Mouse (Mus musculus) intestine, embryonic 15.5 days (tissue): ENCODE data around the gene Epha10. TPM values are rescaled to one million over a fixed set of nuclear protein-coding genes. Genes with fewer than 3 reads are reported as not detected.
A peak's percentile ranks its signal among the peaks of the same experiment; 100 is the strongest.
"Not testable (repeated sequence)": the region's sequence is repeated elsewhere in the genome, so short reads cannot be mapped to it uniquely, and the experiment has no call there.

ENCODE experiments used
- ATAC-seq: fragments of 200-750 bp; cut with Nextera tagmentation; 2 replicates; pipeline ENCODE4 v1.8.0; 2017; ENCODE audit warnings: moderate TSS enrichment, moderate library complexity
- H3K27ac ChIP-seq: fragments of 300-500 bp; sonication (generic); 2 replicates; pipeline ENCODE4 v1.5.1; 2015; ENCODE audit warnings: mild to moderate bottlenecking, inconsistent platforms
- H3K27me3 ChIP-seq: fragments of 300-500 bp; sonication (generic); replicated peaks from 2 replicates; pipeline ENCODE4 v1.6.1; 2015; ENCODE audit warnings: inconsistent platforms
- H3K36me3 ChIP-seq: fragments of 300-500 bp; sonication (generic); 2 replicates; pipeline ENCODE4 v1.6.1; 2015; ENCODE audit warnings: inconsistent platforms
- H3K4me1 ChIP-seq: fragments of 300-500 bp; sonication (generic); replicated peaks from 2 replicates; pipeline ENCODE4 v1.6.1; 2015; ENCODE audit warnings: inconsistent platforms
- H3K4me2 ChIP-seq: fragments of 300-500 bp; sonication (generic); replicated peaks from 2 replicates; pipeline ENCODE4 v1.6.1; 2015; ENCODE audit warnings: mild to moderate bottlenecking, inconsistent platforms
- H3K4me3 ChIP-seq: fragments of 300-500 bp; sonication (generic); replicated peaks from 2 replicates; pipeline ENCODE4 v1.5.1; 2015; ENCODE audit warnings: inconsistent platforms
- H3K9ac ChIP-seq: fragments of 300-500 bp; sonication (generic); 2 replicates; pipeline ENCODE4 v1.6.1; 2015; ENCODE audit warnings: inconsistent platforms
- H3K9me3 ChIP-seq: fragments of 300-500 bp; sonication (generic); 2 replicates; pipeline ENCODE4 v1.6.1; 2016; ENCODE audit warnings: inconsistent platforms
- WGBS: fragments of 180-500 bp; shearing (Covaris S2); methylation state at CpG from one replicate; pipeline ENCODE4 v1.1.7; 2015; 5-methylcytosine and 5-hydroxymethylcytosine counted together
- polyA plus RNA-seq: library from polyadenylated mRNA; unstranded; fragments of >200 nt; fragmentation: Nextera tagmentation; extraction: Ambion mirVana; gene quantifications from 2 replicates; pipeline ENCODE4 v1.2.1, GENCODE M21; 2015

The Epha10 gene
- polyA plus RNA-seq, 1 experiment from 2014 or later: 0.31 TPM

GRCm38 (mm10) chr4:124899906-124900305, 19.2 kb downstream of the Epha10 start:
- H3K9me3 ChIP-seq: no peaks in the 10 kb centered on the region
- no peak overlapping the region for H3K9ac ChIP-seq
- H3K4me3 ChIP-seq: no peak overlapping the region
- H3K27ac ChIP-seq: no peak overlapping the region
- H3K4me1 ChIP-seq: peaks cover 6% of the 10 kb centered on the region
- peaks cover 31% of the 10 kb centered on the region for H3K27me3 ChIP-seq
- WGBS: 61% methylated on average over 5 of the region's 5 CpGs
- no peak overlapping the region for H3K4me2 ChIP-seq
- H3K36me3 ChIP-seq: no peaks in the 10 kb centered on the region
- ATAC-seq: no peak

GRCm38 (mm10) chr4:124905417-124905816, 24.7 kb downstream of the Epha10 start:
- no peak overlapping the region for H3K9ac ChIP-seq
- H3K27ac ChIP-seq: no peak overlapping the region
- H3K9me3 ChIP-seq: no peaks in the 10 kb centered on the region
- 61% methylated on average over 4 of the region's 4 CpGs for WGBS
- H3K27me3 ChIP-seq: peaks cover 4% of the 10 kb centered on the region; the same call in 1 of the 2 replicates
- H3K4me3 ChIP-seq: no peak overlapping the region
- ATAC-seq: no peak
- H3K4me2 ChIP-seq: no peak overlapping the region
- H3K36me3 ChIP-seq: no peaks in the 10 kb centered on the region
- H3K4me1 ChIP-seq: 0 out of 2 replicates have a peak, but pooled peaks cover 3% of the 10 kb centered on the region

DNA sequence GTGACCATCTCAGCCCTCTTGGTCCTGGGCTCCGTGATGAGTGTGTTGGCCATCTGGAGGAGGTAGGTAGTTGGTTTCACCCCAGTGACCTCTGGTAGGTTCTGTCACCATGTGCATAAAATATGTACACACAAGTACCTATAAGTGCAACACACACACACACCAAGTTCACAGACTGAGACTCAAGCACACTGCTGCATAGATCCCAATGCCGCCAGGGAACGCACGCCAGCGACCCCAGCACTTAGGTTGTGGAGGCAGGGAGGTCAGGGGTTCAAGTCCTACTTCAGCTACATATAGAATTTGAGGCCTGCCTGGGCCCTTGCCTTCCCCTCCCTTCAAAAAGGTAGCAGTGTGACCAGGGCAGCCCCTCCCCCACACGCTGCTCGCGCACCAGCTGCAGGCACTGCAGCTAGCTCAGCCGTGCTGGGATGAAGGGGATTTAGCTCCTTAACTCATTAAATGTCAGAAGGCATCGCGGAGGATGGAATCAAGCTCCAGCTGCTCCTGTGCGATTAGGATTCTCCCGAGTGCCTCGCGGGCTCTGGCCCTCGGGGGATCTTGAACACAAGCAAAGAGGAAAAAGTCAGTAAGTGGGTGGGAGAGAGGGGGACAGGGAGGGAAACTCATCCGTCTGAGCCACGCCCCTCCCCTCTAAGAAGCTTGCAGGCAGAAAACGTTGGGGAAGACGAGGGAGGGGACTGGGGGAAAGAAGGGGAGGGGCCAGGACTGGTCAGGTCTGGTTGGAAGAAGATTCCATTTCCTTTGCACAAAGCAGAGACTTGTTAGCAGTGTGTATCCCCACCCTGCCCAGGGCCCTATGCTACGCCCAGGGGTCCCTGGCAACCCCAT, 25.5 kb downstream of the Epha10 start:
- Histone ChIP-seq H3K4me2 (peak overlapping the region; percentile 51), H3K4me3 (peak overlapping the region; percentile 2; the same call in 1 of the 2 replicates), H3K9me3 (no peaks in the 10 kb centered on the region), H3K9ac (no peak overlapping the region), H3K27ac (peak overlapping the region; percentile 42), H3K27me3 (peaks cover 4% of the 10 kb centered on the region; the same call in 1 of the 2 replicates), H3K36me3 (no peaks in the 10 kb centered on the region), H3K4me1 (0 out of 2 replicates have a peak, but pooled peaks cover 3% of the 10 kb centered on the region)
- ATAC-seq: peak; percentile 81
- 8% methylated on average over 21 of the region's 21 CpGs for WGBS

DNA sequence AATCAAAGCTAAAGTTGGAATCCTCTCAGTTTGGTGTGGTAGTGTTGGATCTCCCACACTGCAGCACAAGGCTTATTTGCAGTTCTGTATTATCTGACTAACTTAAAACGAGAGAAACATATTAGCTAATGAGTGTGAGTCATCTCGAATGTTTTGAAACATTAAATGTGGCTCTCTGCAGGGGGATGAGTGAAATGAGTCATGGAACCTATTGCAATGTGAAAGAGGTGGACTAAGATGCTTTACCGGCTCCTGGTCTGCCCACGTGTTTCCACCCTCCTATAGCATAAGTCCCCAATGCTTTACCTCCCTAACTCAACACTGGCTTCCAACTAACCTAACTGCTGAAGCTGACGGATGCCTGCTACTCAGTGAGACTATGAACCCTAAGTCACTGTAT, 47.4 kb downstream of the Epha10 start:
- H3K9ac ChIP-seq: no peak overlapping the region
- no peak overlapping the region for H3K4me2 ChIP-seq
- no peak overlapping the region for H3K27ac ChIP-seq
- 93% methylated on average over 5 of the region's 5 CpGs for WGBS
- H3K9me3 ChIP-seq: no peaks in the 10 kb centered on the region
- H3K4me3 ChIP-seq: no peak overlapping the region
- H3K27me3 ChIP-seq: no peaks in the 10 kb centered on the region
- H3K4me1 ChIP-seq: no peaks in the 10 kb centered on the region
- ATAC-seq: no peak
- peaks cover 46% of the 10 kb centered on the region for H3K36me3 ChIP-seq

DNA sequence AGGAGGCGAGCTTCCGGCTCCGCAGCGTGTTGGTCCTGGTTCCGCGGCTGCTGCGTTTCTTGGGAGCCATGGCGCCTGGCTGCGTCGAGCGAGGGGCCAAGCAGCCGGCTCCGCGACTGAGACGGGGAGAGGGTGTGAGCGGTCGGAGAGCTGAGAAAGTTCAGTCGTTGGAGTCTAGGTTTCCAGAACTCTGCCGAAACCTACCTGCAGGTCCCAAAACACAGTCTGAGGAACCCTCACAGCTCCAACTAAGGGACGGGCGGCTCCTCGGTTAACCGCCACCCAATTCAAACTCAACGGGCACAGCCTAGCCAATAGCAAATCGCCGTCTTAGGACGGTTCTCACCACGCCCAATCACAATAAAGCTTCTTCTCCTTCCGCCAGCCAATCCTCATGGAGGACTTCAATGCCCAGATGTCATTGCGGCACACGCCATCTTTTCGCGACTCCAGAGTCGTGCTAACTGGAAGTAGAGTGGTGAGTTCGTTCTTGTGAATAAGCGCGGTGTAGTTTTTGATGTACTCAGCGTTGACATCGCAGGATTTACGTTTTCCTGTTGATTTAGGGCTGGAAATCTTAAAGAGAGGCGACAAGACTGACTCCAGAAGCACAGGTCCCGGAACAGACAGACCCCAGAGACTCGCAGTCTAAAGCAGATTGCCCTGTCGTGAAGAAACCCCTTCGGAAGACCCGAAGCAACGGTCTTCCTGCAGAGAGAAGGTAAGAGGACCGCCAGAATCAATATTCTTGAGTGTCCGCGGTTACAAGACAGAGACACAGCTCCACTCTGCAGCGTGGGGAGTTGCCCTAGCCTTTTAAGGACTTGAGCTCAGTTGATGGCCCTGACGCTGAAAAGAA, 56.1 kb downstream of the Epha10 start, which contains the start of gene 9930104L06Rik:
Gene 9930104L06Rik (plus strand): TSS at position 436 of the 859 bp plus-strand sequence.
- H3K4me1 ChIP-seq: peaks cover 12% of the 10 kb centered on the region
- no peaks in the 10 kb centered on the region for H3K27me3 ChIP-seq
- H3K9ac ChIP-seq: peak within 1 kb of the TSS; percentile 74
- peak; percentile 100 for ATAC-seq
- peak within 1 kb of the TSS; percentile 81 for H3K4me2 ChIP-seq
- H3K27ac ChIP-seq: peak within 1 kb of the TSS; percentile 64; the same call in 1 of the 2 replicates
- no peaks in the 10 kb centered on the region for H3K9me3 ChIP-seq
- under 1% methylated on average over 52 of the region's 52 CpGs for WGBS
- H3K4me3 ChIP-seq: peak within 1 kb of the TSS; percentile 69
- peaks cover 3% of the 10 kb centered on the region; the same call in 1 of the 2 replicates for H3K36me3 ChIP-seq

GRCm38 (mm10) chr4:124939211-124939610, 58.5 kb downstream of the Epha10 start, which contains the start of gene Cdca8:
Gene Cdca8 (minus strand): TSS chr4:124939311.
- WGBS: 90% methylated on average over 4 of the region's 4 CpGs
- H3K27me3 ChIP-seq, H3K4me2 ChIP-seq, H3K4me3 ChIP-seq, H3K9ac ChIP-seq, H3K9me3 ChIP-seq, ATAC-seq, H3K36me3 ChIP-seq, H3K27ac ChIP-seq: not testable (repeated sequence)
- peaks cover 12% of the 10 kb centered on the region for H3K4me1 ChIP-seq

DNA sequence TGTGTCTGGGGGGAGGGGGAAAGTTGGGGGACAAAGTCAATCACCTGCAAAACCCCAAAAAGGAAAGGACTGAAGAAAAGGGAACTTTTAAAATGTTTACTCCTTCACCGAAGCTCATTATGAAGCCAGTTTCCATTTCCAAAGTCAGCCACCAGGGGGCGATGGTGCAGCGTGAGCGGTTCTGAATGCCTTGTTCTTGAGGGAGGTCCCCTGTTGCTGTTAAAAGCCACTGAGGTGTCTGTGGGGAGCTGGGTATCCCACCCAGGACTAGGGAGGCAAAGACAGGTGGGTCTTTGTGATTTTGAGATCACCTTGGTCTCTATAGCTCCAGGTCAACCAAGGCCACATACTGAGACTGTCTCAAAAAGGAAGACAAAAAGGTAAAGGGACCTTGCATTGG, 62.3 kb downstream of the Epha10 start:
- no peaks in the 10 kb centered on the region for H3K4me1 ChIP-seq
- H3K9me3 ChIP-seq: no peaks in the 10 kb centered on the region
- no peak overlapping the region for H3K9ac ChIP-seq
- no peaks in the 10 kb centered on the region for H3K27me3 ChIP-seq
- no peak overlapping the region for H3K27ac ChIP-seq
- WGBS: 6% methylated on average over 4 of the region's 4 CpGs
- H3K36me3 ChIP-seq: peaks cover 3% of the 10 kb centered on the region; the same call in 1 of the 2 replicates
- no peak overlapping the region for H3K4me3 ChIP-seq
- H3K4me2 ChIP-seq: no peak overlapping the region
- ATAC-seq: peak; percentile 67; the same call in 1 of the 2 replicates

GRCm38 (mm10) chr4:124943781-124944180, 63.1 kb downstream of the Epha10 start:
- no peaks in the 10 kb centered on the region for H3K4me1 ChIP-seq
- no peaks in the 10 kb centered on the region for H3K9me3 ChIP-seq
- H3K27me3 ChIP-seq: no peaks in the 10 kb centered on the region
- ATAC-seq: no peak
- H3K4me3 ChIP-seq: no peak overlapping the region
- no peak overlapping the region for H3K27ac ChIP-seq
- H3K4me2 ChIP-seq: no peak overlapping the region
- WGBS: 87% methylated on average over 5 of the region's 5 CpGs
- no peak overlapping the region for H3K9ac ChIP-seq
- peaks cover 3% of the 10 kb centered on the region; the same call in 1 of the 2 replicates for H3K36me3 ChIP-seq

DNA sequence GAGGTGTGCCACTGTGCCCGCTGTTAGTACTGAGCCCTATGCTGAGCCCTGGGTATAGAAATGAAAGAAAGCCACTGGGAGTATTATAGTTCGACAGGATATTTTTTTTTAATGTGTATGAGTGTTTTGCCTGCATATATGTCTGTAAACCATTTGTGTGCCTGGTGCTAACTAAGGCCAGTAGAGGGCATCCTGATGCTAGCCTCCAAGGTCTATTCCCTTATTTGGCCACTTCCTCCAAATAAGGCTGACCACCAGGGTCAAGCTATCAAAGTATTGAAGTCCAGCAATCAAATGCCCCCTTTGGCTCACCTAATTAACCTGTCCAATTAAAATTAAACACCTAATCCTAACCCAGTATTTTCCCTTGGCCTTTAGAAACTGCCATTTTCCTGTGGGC, 64.3 kb downstream of the Epha10 start:
- Histone ChIP-seq H3K4me2 (no peak overlapping the region), H3K9ac (no peak overlapping the region), H3K36me3 (no peaks in the 10 kb centered on the region), H3K4me1 (no peaks in the 10 kb centered on the region; the same call in 1 of the 2 replicates), H3K27ac (no peak overlapping the region), H3K4me3 (no peak overlapping the region), H3K9me3 (no peaks in the 10 kb centered on the region), H3K27me3 (no peaks in the 10 kb centered on the region)
- WGBS: 58% methylated on average over 2 of the region's 2 CpGs
- ATAC-seq: no peak

DNA sequence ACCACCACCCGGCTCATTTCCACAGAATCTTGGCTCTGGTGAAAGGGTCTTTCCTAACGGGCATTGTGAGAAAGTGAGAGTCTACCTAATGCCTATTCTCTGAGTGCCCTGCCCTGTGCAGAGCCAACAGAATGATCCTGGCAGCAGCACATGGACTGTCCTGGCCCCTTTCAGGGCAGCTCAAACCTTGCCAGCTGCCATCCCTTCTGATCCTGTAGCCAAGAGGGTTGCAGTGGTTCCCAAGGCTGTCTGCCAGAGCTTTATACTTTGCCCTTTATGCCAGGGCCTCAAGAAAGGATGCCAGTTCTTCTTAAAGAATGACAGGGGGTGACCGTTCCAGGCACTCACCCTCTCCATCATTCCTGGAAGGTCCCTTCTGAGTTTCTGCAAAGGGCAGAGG, 68.8 kb downstream of the Epha10 start:
- Histone ChIP-seq H3K27ac (no peak overlapping the region), H3K4me2 (no peak overlapping the region)

GRCm38 (mm10) chr4:124950181-124951035, 69.7 kb downstream of the Epha10 start:
- peak; percentile 36 for ATAC-seq
- Histone ChIP-seq H3K9me3 (no peaks in the 10 kb centered on the region), H3K4me2 (peak overlapping the region; percentile 33), H3K27ac (no peak overlapping the region), H3K27me3 (0 out of 2 replicates have a peak, but pooled peaks cover 3% of the 10 kb centered on the region), H3K9ac (no peak overlapping the region), H3K36me3 (no peaks in the 10 kb centered on the region), H3K4me1 (peaks cover 5% of the 10 kb centered on the region; the same call in 1 of the 2 replicates), H3K4me3 (no peak overlapping the region)
- 44% methylated on average over 21 of the region's 21 CpGs for WGBS

More for the DNA sequence above, 68.8 kb downstream of the Epha10 start:
- Histone ChIP-seq H3K4me3 (no peak overlapping the region), H3K27me3 (0 out of 2 replicates have a peak, but pooled peaks cover under 1% of the 10 kb centered on the region), H3K9me3 (no peaks in the 10 kb centered on the region), H3K4me1 (peaks cover 5% of the 10 kb centered on the region; the same call in 1 of the 2 replicates), H3K36me3 (no peaks in the 10 kb centered on the region), H3K9ac (no peak overlapping the region)
- no peak for ATAC-seq
- 89% methylated on average over 3 of the region's 3 CpGs for WGBS
